Mouse (Mus musculus) subcutaneous adipose tissue, adult 2 months (tissue): ENCODE results near the gene Trpc4ap. TPM values are rescaled to one million over a fixed set of nuclear protein-coding genes. Genes with fewer than 3 reads are reported as not detected.

Experiments
- polyA plus RNA-seq: library from polyadenylated mRNA; depleted of rRNA; stranded (reverse); fragments of >200 nt; gene quantifications from 2 replicates; pipeline ENCODE4 v1.2.3, GENCODE M21; 2012; ENCODE audit warnings: low replicate concordance; rRNA removed

Gene Trpc4ap
- polyA plus RNA-seq = 152 and 177 TPM in 2 replicates

GRCm38 (mm10) chr2:155691723-155692493, at the start of gene Trpc4ap:
TSS of gene Trpc4ap (minus strand) at chr2:155692384.

GRCm38 (mm10) chr2:155735766-155736165, 43.6 kb upstream of the Trpc4ap start, which contains the start of gene Gm17581:
TSS of gene Gm17581 (minus strand) at chr2:155735866.

GRCm38 (mm10) chr2:155729158-155729645, 37.0 kb upstream of the Trpc4ap start, which contains the start of gene Edem2:
TSS of gene Edem2 (minus strand) at chr2:155729475.

GRCm38 (mm10) chr2:155610978-155611377, 81.2 kb downstream of the Trpc4ap start, which contains the start of gene Myh7b:
TSS of gene Myh7b (plus strand) at chr2:155611212.

GRCm38 (mm10) chr2:155592137-155592853, 99.9 kb downstream of the Trpc4ap start, which contains the start of gene Gss:
TSS of gene Gss (minus strand) at chr2:155592810.

Other genes with a start within 250 kb of the Trpc4ap start
- 17.4 and 90.7 TPM in 2 replicates for gene Ncoa6, start 218.5 kb downstream of the Trpc4ap start, polyA plus RNA-seq
- 326 and 376 TPM in 2 replicates for gene Acss2, start 174.4 kb downstream of the Trpc4ap start, polyA plus RNA-seq
- 5.9 and 28.5 TPM in 2 replicates for gene Ggt7, start 174.1 kb downstream of the Trpc4ap start, polyA plus RNA-seq
- 22.4 and 30.8 TPM in 2 replicates for gene Gss, start 99.6 kb downstream of the Trpc4ap start, polyA plus RNA-seq
- 0.21 and 0.39 TPM in 2 replicates for gene Myh7b, start 81.2 kb downstream of the Trpc4ap start, polyA plus RNA-seq
- 38.8 and 49.6 TPM in 2 replicates for gene Edem2, start 37.1 kb upstream of the Trpc4ap start, polyA plus RNA-seq
- gene Gm17581, start 43.5 kb upstream of the Trpc4ap start, polyA plus RNA-seq = not detected in 2 replicates
- gene Procr, start 58.7 kb upstream of the Trpc4ap start, polyA plus RNA-seq = 20.1 and 20.5 TPM in 2 replicates
- gene Mmp24, start 83.0 kb upstream of the Trpc4ap start, polyA plus RNA-seq = 0.12 and 0.13 TPM in 2 replicates
- 60.4 and 88.2 TPM in 2 replicates for gene BC029722, start 127.0 kb upstream of the Trpc4ap start, polyA plus RNA-seq
- gene Eif6, start 134.5 kb upstream of the Trpc4ap start, polyA plus RNA-seq = 85.6 and 109 TPM in 2 replicates
- gene Fam83c, start 142.5 kb upstream of the Trpc4ap start, polyA plus RNA-seq = 0.12 TPM in 1 of 2 replicates, not detected in the other
- gene Uqcc1, start 237.9 kb upstream of the Trpc4ap start, polyA plus RNA-seq = 47.4 and 61.3 TPM in 2 replicates
- not detected in 2 replicates for gene Gm15557, start 248.3 kb upstream of the Trpc4ap start, polyA plus RNA-seq